Mouse (Mus musculus) limb, embryonic 14.5 days (tissue): ENCODE data around the gene Slc25a29. TPM values are rescaled to one million over a fixed set of nuclear protein-coding genes. Genes with fewer than 3 reads are reported as not detected.
"Not testable (repeated sequence)": the region's sequence is repeated elsewhere in the genome, so short reads cannot be mapped to it uniquely, and the experiment has no call there.

ENCODE experiments used
- ATAC-seq: fragments of 200-750 bp; cut with Nextera tagmentation; 2 replicates; pipeline ENCODE4 v1.8.0; 2017; ENCODE audit warnings: low read depth, moderate number of reproducible peaks, moderate TSS enrichment; ENCODE audit not compliant: low FRiP score
- DNase-seq: peaks from one replicate; pipeline ENCODE4 v3.0.0-alpha.2; 2015; ENCODE audit warnings: low spot score
- H3K27ac ChIP-seq: fragments of 300-500 bp; sonication (generic); replicated peaks from 2 replicates; pipeline ENCODE4 v1.5.1; 2014; ENCODE audit warnings: low read depth, mild to moderate bottlenecking, low read length, moderate library complexity, mixed read lengths
- H3K27me3 ChIP-seq: fragments of 300-500 bp; sonication (generic); 2 replicates; pipeline ENCODE4 v1.6.1; 2014; ENCODE audit warnings: low read length, mixed read lengths; ENCODE audit not compliant: control insufficient read depth, insufficient read depth
- H3K36me3 ChIP-seq: fragments of 300-500 bp; sonication (generic); 2 replicates; pipeline ENCODE4 v1.6.1; 2014; ENCODE audit warnings: mild to moderate bottlenecking, low read length, moderate library complexity, mixed read lengths; ENCODE audit not compliant: control insufficient read depth, insufficient read depth
- H3K4me1 ChIP-seq: fragments of 300-500 bp; sonication (generic); 2 replicates; pipeline ENCODE4 v1.6.1; 2014; ENCODE audit warnings: antibody characterized with exemption, low read length, mixed read lengths; ENCODE audit not compliant: control insufficient read depth, insufficient read depth
- H3K4me2 ChIP-seq: fragments of 300-500 bp; sonication (generic); replicated peaks from 2 replicates; pipeline ENCODE4 v1.6.1; 2014; ENCODE audit warnings: low read depth, mild to moderate bottlenecking, low read length, moderate library complexity; ENCODE audit not compliant: severe bottlenecking
- H3K4me3 ChIP-seq: fragments of 300-500 bp; sonication (generic); replicated peaks from 2 replicates; pipeline ENCODE4 v1.5.1; 2014; ENCODE audit warnings: low read length
- H3K9ac ChIP-seq: fragments of 300-500 bp; sonication (generic); 2 replicates; pipeline ENCODE4 v1.6.1; 2014; ENCODE audit warnings: mild to moderate bottlenecking, low read depth, low read length, moderate library complexity; ENCODE audit not compliant: severe bottlenecking
- H3K9me3 ChIP-seq: fragments of 300-500 bp; sonication (generic); 2 replicates; pipeline ENCODE4 v1.6.1; 2016; ENCODE audit warnings: low read length; ENCODE audit not compliant: control insufficient read depth
- POLR2A ChIP-seq: fragments of 200-500 bp; IDR thresholded peaks from 2 replicates; pipeline ENCODE4 v1.8.0; 2012; ENCODE audit warnings: inconsistent platforms, mild to moderate bottlenecking, moderate library complexity, borderline replicate concordance; ENCODE audit not compliant: insufficient read depth, insufficient read length; ENCODE audit errors: extremely low read depth
- WGBS: fragments of 180-500 bp; shearing (Covaris S2); extraction: QIAGEN DNeasy Blood & Tissue Kit; methylation state at CpG from one replicate; pipeline ENCODE4 v1.1.7; 2014; 5-methylcytosine and 5-hydroxymethylcytosine counted together
- polyA plus RNA-seq, 2 experiments: library from polyadenylated mRNA; depleted of rRNA in 1 of 2; stranded (reverse) in 1 of 2; unstranded in 1 of 2; fragments of >200 nt; fragmentation: Nextera tagmentation in 1 of 2; extraction: Ambion mirVana in 1 of 2; gene quantifications; 2 replicates each; pipeline versions ENCODE4 v1.2.1 to v1.2.3; 2012 to 2014

The Slc25a29 gene
- polyA plus RNA-seq, 2 experiments, result 9.8 to 10.9 TPM

GRCm38 (mm10) chr12:108849488-108850022, 13.9 kb upstream of the Slc25a29 start:
- Histone ChIP-seq H3K9me3 (no peaks in the 10 kb centered on the region), H3K4me1 (no peaks in the 10 kb centered on the region), H3K36me3 (peaks cover 8% of the 10 kb centered on the region; the same call in 1 of the 2 replicates), H3K9ac (no peak overlapping the region), H3K4me3 (no peak overlapping the region), H3K4me2 (no peak overlapping the region), H3K27ac (no peak overlapping the region), H3K27me3 (no peaks in the 10 kb centered on the region)
- WGBS, result 85% methylated on average over 4 of the region's 4 CpGs
- DNase-seq (no peak), ATAC-seq (no peak)
- TF ChIP-seq POLR2A, result no peak

GRCm38 (mm10) chr12:108848033-108848432, 12.3 kb upstream of the Slc25a29 start:
- not testable (repeated sequence) for H3K9ac ChIP-seq, H3K9me3 ChIP-seq, DNase-seq, H3K4me3 ChIP-seq, H3K4me1 ChIP-seq, H3K27me3 ChIP-seq, ATAC-seq, H3K4me2 ChIP-seq, H3K27ac ChIP-seq
- WGBS, result 82% methylated on average over 3 of the region's 3 CpGs
- H3K36me3 ChIP-seq, result peaks cover 20% of the 10 kb centered on the region

DNA sequence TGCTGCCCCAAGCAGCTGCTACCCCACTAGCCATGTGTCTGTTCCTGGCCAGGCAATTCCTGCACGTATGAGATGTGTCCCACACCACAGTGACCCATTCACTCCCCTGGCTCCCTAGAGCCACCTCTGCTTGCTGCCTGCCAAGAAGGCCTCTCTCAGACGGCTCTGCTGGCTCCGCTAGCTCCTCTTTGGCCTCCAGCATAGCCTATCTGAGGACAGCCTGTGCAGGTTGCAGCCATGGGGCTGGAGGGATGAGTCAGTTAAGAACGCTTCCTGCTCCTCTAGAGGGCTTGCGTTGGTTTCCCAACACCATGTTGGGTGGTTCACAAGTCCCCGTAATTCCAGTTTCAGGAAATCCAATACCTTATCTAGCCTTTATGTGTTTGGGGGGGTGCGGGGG, 7.0 kb upstream of the Slc25a29 start:
- Histone ChIP-seq H3K4me1 (peaks cover 7% of the 10 kb centered on the region), H3K9ac (no peak overlapping the region), H3K4me2 (no peak overlapping the region), H3K27me3 (no peaks in the 10 kb centered on the region), H3K4me3 (no peak overlapping the region), H3K36me3 (peaks cover 40% of the 10 kb centered on the region), H3K27ac (no peak overlapping the region), H3K9me3 (no peaks in the 10 kb centered on the region)
- DNase-seq (no peak), ATAC-seq (no peak)
- TF ChIP-seq POLR2A, result no peak
- 90% methylated on average over 7 of the region's 7 CpGs for WGBS

GRCm38 (mm10) chr12:108841181-108841580, 5.5 kb upstream of the Slc25a29 start:
- 90% methylated on average over 6 of the region's 6 CpGs for WGBS
- H3K4me3 ChIP-seq, result no peak overlapping the region
- ATAC-seq, result no peak
- H3K4me1 ChIP-seq, result peaks cover 18% of the 10 kb centered on the region
- DNase-seq, result no peak
- no peaks in the 10 kb centered on the region for H3K27me3 ChIP-seq
- H3K4me2 ChIP-seq, result no peak overlapping the region
- no peak overlapping the region for H3K9ac ChIP-seq
- H3K27ac ChIP-seq, result no peak overlapping the region
- H3K36me3 ChIP-seq, result peaks cover 40% of the 10 kb centered on the region
- no peak for TF ChIP-seq POLR2A
- H3K9me3 ChIP-seq, result no peaks in the 10 kb centered on the region

DNA sequence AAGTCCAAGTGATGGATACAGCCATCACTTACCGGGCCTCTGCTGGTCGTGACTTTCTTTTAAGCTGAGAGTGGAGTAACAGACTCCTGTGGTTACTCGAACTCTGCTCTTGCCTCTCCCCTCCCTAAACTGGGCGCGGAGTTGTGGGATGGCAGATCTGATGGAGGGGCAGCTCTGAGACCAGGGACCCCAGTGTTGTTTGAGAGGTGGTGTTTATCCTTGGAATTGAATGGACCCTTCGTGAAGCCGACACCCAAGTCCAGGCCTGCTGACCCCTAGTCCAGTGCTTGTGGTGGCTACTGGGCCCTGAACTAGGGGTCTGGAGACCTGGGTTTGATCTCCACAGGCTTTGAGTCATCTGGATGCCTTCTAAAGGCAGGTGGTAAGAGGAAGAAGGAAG, 1.0 kb upstream of the Slc25a29 start:
- Histone ChIP-seq H3K27me3 (no peaks in the 10 kb centered on the region), H3K9ac (peak overlapping the region; percentile 91), H3K4me3 (peak overlapping the region; percentile 71), H3K27ac (peak overlapping the region; percentile 67), H3K36me3 (peaks cover 8% of the 10 kb centered on the region), H3K9me3 (no peaks in the 10 kb centered on the region), H3K4me2 (peak overlapping the region; percentile 95), H3K4me1 (peaks cover 27% of the 10 kb centered on the region)
- DNase-seq (no peak), ATAC-seq (no peak)
- TF ChIP-seq POLR2A, result no peak
- WGBS, result 56% methylated on average over 7 of the region's 7 CpGs

DNA sequence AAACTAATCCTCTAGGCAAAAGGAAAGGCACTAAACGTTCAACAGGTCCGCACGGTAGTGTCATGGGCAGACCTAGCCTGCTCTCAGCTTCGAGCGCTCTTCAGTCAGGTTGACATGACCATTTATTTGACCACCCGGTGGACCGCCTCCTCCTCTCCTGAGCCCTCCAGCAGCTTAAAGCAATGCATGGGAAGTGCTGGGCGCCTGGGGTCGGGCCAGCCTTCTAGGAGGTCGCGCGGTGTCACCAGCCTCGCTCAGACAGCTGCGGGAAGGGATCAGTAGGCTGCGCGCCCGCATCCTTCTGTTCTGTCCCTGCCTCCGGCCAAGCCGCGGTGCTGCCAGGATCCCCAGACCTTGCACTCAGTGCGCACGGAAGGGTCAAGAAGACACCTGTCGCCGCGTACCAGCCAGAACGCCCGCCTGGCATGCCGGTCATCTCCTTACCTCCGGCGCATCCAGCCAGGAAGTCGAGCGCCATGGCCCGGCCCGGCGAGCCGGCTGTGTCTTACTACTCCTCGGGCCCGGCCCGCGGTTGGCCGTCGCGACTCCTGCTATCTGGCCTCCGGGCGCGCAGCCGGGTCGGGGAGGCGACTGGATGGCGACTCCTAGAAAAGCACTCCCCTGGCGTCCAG, 359 bp downstream of the Slc25a29 start:
- WGBS, result 2% methylated on average over 49 of the region's 51 CpGs
- Histone ChIP-seq H3K4me3 (peak overlapping the region; percentile 71), H3K9ac (peak overlapping the region; percentile 91), H3K27me3 (no peaks in the 10 kb centered on the region), H3K4me2 (peak overlapping the region; percentile 95), H3K4me1 (peaks cover 27% of the 10 kb centered on the region), H3K36me3 (peaks cover 1% of the 10 kb centered on the region; the same call in 1 of the 2 replicates), H3K27ac (0 out of 2 replicates have a peak overlapping the region, but pooled peaks have one; percentile 3), H3K9me3 (no peaks in the 10 kb centered on the region)
- ATAC-seq (no peak), DNase-seq (no peak)
- TF ChIP-seq POLR2A, result no peak
